Mouse (Mus musculus): ENCODE data around the gene Rpp14. TPM values are rescaled to one million over a fixed set of nuclear protein-coding genes. Genes with fewer than 3 reads are reported as not detected.

Gene Rpp14
- total RNA-seq, 4 experiments from 2014 or later = 24.4 to 31.5 (median 29.1) TPM

DNA sequence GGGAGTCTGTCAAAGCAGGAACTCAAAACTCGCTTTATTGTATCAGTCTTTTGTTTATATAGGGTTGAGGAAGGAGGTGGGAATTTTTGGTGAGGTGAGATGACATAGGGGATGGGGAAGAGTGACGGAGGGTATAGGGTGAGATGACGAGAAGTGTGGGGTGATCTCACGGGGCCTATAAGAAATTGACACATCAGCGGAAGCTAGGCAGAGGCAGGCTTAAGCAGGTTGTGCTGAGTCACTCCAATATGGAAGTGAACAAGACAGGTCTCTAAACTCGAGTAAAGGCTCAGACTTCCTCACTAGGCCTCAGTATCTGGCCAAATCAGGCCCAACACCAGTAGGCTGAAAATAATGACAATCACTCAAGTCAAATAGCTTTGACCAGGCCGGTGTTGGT, 20.2 kb upstream of the Rpp14 start:
- DNase-seq (ENCODE audit: low spot score in 2 of 2) = no peak

DNA sequence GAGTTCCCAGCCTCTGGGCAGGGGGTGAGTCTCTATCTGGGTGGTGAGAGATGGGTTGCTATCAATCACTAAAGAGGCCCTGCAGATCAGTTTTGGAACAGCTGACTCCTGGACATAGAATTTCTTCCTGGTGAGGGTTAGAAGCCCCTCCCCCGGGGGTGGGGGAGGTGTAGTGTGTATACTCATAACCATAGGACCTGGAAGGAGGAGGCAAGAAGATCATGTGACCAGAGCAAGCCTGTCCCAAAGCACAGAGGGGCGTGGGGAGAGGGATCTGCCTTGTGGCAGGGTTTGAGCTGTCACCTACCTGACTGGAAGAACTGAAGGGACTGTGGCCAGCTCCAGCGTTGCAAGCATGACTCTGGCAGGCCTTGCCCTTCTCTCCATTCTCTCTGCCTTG, 18.1 kb upstream of the Rpp14 start:
- no peak for DNase-seq (ENCODE audit: low spot score in 2 of 2)

- DNase-seq (ENCODE audit: low spot score in 2 of 2) = peak; percentile 58 to 62
These were observed 17.4 kb upstream of the Rpp14 start for GRCm38 (mm10) chr14:8062537-8063301.

DNA sequence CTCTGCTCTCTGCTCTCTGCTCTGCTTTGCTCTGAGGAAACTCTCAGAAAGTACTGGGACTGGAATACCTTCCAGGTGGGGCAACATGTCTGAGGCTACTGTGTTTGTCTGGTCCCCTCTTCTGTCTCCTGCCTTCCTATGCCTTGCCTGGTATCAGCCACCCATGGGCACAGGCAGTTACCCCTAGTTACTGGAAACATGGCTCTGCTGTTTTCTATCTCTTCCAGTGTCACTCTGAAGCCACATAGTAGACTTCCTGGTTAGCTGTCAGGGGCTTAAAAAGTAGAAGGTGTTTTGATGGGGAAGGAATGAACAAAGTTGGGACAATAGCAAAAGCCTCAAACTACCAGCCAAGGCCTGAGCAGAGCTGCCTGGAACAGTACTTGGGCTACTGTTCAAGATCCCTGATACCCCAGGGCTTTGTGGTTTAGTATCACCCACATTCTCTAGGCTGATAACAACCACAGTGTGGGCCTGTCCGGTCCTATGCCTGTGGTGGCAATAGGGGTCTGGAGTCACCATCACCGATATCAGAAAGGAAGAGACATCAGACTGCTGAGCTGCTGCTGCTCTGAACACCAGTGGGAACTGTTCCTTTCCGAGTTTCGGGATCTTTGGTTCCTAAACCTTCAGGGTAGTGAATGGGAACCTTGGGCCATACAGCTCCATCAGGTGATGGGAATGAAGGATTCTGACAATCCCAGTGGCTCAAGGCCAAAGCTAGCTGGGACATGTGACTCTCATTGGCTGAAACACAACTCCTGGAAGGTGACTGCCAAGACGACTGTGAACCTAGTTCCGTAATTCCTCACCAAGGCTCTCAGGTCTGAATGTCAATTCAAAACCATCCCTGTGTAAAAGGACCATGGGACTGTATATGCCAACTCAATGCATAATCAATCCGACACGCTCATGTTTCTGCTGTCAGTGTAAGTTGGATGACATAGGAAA, 16.1 kb upstream of the Rpp14 start:
- DNase-seq (ENCODE audit: low spot score in 2 of 2) = no peak

GRCm38 (mm10) chr14:8080718-8081117, 551 bp downstream of the Rpp14 start:
- DNase-seq (ENCODE audit: low spot score in 2 of 2) = no peak

- DNase-seq (ENCODE audit: low spot score in 2 of 2) = no peak
These were observed 2.8 kb downstream of the Rpp14 start for GRCm38 (mm10) chr14:8082949-8083348.

- DNase-seq (ENCODE audit: low spot score in 2 of 2) = no peak
These were observed 8.8 kb downstream of the Rpp14 start for GRCm38 (mm10) chr14:8089016-8089415.

GRCm38 (mm10) chr14:8092573-8092972, 12.4 kb downstream of the Rpp14 start:
- DNase-seq (ENCODE audit: low spot score in 2 of 2) = no peak

- no peak for DNase-seq (ENCODE audit: low spot score in 2 of 2)
These were observed 13.3 kb downstream of the Rpp14 start for GRCm38 (mm10) chr14:8093427-8093826.

DNA sequence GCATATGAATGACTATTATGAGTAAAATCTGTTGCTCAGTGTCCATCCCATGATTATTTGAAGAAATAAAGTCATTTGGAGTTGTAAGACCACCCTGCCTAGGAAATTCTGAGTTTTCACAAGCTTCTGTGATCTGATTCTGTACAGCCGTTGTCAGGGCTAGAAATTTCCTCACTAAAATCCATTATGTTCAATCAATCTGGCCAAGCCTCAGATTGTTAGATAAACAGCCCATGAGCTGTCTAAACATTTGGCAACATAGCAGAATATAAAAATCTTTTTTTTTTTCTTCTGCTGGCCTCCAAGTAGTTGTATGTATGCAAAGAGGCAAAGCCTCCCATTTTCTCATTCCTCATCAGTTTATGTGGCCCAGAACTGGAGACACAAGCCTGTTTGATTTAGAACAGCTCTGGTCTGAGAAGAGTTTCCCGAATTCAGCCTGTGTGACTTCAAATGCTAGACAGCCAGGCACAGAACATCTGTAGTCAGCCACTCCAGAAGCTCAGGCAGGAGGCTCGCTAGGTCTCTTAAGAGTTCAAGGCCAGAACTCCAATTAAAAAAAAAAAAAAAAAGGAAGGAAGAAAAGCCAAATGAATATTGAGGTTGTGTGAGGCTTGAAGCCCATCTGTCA, 14.9 kb downstream of the Rpp14 start:
- no peak for DNase-seq (ENCODE audit: low spot score in 2 of 2)

GRCm38 (mm10) chr14:8095562-8095950, 15.4 kb downstream of the Rpp14 start:
- no peak for DNase-seq (ENCODE audit: low spot score in 2 of 2)

DNA sequence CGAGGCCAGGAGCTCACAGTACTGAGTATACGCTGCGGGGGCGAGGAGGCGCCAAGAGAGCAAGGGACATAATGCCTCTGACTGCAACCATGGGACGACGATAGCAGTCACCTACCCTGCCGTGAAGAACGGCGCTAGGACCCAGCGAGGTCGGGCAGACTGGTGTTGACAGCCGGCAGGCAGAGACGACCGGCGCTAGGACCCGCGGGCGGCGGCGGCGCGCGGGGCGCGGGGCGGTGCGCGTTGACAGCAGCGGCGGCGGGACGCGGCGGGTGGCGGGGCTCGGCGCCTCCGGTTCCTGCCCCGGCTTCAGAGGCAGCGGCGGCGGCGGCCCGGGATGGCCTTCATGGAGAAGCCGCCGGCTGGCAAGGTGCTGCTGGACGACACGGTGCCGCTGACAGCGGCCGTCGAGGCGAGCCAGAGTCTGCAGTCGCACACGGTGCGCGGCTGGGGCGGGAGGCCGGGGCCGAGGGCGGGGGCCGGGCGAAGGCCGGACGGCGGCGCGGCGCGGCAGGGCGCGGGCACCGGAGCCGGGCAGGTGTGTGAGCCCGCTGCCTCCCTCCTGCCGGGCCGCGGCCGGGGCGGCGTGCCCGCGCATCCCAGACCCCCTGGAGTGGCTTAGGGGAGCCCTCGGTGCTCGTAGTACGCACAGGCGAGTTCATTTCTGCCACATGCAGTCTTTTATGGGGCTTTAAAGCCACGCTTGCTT, 18.0 kb downstream of the Rpp14 start, which contains the start of gene Pxk:
Pxk (plus strand) TSS at position 234 of the 709 bp plus-strand sequence.
- DNase-seq (ENCODE audit: low spot score in 2 of 2) = peak; percentile 84 to 88

DNA sequence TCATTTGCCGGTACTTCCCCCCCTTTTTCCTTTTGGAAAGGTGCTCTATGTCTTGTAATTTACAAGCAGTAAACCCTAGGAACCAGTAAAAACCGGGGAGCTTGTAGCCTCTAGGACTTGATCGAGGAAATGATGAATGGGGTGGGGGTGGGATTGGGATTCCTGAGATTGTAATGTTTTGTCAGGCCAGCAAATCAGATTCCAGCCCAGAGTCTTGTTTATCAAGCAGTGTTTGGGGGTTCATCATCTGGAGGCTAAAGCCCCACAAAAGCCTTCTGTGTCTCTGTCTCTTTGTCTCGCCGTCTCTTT, 18.5 kb downstream of the Rpp14 start:
- DNase-seq (ENCODE audit: low spot score in 2 of 2) = no peak

- peak in 1 of 2 experiments; percentile 36 for DNase-seq (ENCODE audit: low spot score in 2 of 2)
These were observed 19.4 kb downstream of the Rpp14 start for GRCm38 (mm10) chr14:8099561-8100021.

DNA sequence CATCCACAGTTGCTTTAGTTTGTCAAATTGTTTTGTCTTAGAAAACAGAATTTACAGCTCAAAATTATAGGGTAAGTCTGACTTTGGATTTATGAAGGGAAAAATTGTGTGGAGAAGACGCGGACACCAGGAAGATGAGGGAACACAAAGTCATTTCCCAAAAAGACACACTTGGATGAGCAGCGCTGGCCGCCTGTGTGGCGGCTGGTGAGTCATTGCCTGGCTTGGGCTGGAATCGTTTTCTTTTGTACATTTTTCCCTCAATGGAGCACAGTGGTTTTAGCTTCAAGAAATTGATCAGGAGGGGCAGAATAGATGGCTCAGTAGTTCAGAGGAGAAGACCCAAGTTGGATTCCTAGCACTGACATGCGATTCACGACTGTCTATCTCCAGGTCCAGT, 21.7 kb downstream of the Rpp14 start:
- DNase-seq (ENCODE audit: low spot score in 2 of 2) = no peak

DNA sequence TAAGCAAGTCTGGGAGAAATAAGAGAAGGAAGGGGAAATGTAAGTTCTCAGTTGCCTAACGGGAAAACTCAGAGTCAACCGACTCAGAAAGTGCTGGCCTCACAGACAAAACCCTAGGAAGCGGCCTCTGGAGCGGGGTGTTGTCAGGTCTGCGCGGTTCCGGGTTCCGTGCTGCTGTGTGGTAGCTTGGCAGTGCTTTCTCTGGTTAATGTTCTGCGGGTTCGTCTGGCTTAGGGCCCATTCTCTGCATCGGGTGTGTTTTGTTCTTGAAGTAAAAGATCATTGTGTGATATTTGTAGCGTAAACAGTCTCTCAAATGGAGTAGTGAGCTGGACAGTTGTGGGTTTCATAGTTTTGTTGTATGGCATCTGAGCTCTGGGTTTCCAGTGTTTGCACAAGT, 22.5 kb downstream of the Rpp14 start:
- DNase-seq (ENCODE audit: low spot score in 2 of 2) = no peak

DNA sequence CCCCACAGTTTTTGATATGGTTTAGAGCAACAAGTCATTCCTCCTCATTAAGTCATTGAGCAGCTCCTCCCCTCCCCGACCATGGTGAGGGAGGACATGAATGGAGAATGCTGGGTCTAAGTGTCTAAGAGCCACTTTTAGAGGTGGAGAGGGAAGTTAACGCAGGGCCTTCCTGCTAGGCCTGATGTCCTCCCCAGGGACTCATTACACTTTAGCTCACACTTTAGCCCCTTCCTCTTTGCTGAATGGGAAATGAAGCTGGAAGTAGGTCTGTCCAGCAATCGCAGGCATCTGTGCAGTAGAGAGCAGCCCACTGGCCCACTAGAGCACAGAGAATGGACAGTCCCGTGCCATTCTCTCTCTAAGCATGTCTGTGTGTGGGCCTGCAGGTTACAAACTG, 27.9 kb downstream of the Rpp14 start:
- DNase-seq (ENCODE audit: low spot score in 2 of 2) = no peak

DNA sequence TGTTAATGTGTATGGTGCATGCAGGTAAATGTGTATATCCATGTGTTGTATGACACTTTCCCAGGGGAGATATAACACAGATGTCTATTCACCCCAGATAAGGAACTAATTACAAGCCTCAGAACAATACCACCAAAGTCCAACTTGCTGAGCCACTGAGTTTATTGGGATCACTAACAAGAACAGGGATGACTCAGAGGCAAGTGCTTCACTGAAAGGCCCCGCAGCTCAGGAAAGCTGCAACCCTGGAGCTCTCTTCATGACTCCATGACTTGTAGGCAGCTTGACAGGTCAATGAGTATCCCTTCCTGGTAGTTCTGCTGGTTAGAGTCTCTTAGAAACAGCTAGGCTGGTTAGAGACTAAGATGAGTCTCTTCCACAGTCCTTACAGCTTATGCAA, 28.8 kb downstream of the Rpp14 start:
- no peak for DNase-seq (ENCODE audit: low spot score in 2 of 2)

DNA sequence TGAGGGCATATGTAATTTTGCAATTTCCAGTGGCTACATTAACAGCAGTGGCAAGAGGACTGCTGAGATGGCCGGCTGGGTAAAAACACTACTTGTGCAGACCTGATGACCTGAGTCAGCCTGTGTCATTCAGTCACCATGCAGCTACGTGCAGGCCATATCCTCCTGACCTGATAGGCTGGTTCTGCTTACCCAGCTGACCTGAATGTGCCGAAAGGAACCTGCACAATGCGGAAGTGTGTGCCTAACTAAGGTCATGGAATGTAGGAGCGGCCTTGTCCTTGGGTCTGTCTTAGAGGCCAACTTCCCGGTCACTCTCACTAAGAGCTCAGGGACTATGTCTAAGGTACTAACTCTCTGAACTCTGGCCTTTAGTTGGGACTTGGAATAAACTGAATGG, 31.4 kb downstream of the Rpp14 start:
- no peak for DNase-seq (ENCODE audit: low spot score in 2 of 2)

DNA sequence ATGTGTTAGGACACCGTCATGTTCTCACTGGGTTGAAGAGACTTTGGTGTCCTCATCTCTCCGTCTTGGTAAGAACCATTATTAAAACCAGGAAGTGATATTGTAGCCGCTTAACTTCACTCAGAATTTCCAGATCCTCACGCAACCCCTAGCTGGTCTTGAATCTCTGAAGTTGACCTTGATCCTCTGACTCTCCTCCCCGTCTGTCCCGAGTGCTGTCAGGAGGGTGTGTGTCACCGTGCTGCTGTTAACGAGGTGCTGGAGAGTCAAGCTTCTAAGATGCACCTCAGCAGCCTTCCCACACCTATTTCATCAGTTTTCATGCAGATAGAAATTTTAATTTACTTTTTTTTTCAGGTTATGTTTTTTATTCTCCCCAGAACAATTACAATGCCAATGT, 31.9 kb downstream of the Rpp14 start:
- DNase-seq (ENCODE audit: low spot score in 2 of 2) = no peak

DNA sequence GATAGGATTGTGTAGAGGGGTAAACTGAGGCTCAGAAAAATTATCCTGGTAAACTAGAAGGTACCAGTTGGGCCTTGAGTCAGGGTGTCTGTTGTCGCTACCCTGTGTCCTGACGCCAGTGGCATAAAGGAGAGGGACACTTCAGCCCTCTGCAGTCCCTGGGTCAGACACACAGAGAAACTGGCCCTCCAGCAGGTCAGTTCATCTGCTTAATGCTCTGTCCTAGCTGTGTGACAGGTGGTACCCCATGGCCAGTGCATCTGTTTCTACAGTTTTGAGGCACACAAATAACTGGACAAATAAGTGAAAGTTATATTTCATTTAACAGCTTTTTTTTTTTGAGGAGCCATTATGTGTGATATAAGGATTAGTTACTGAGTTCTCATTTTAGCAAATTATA, 33.4 kb downstream of the Rpp14 start:
- no peak for DNase-seq (ENCODE audit: low spot score in 2 of 2)
